Mouse (Mus musculus) CH12F3 (cell line): Measurements from ENCODE around the gene Hdac11.
"Not testable (repeated sequence)": the region's sequence is repeated elsewhere in the genome, so short reads cannot be mapped to it uniquely, and the experiment has no call there.

Experiments used
- in situ Hi-C: fragments of 300-500 bp; cut with MboI; formaldehyde crosslinking; loops from 2 replicates; pipeline ENCODE4 v1.14.3; 2020; ENCODE audit warnings: low sequenced_read_pairs

Hdac11 gene

GRCm38 (mm10) chr6:91156554-91157236 is at the start of gene Hdac11:
Gene Hdac11 (plus strand): TSS chr6:91156665.
- in situ Hi-C loops = no loop called here

DNA sequence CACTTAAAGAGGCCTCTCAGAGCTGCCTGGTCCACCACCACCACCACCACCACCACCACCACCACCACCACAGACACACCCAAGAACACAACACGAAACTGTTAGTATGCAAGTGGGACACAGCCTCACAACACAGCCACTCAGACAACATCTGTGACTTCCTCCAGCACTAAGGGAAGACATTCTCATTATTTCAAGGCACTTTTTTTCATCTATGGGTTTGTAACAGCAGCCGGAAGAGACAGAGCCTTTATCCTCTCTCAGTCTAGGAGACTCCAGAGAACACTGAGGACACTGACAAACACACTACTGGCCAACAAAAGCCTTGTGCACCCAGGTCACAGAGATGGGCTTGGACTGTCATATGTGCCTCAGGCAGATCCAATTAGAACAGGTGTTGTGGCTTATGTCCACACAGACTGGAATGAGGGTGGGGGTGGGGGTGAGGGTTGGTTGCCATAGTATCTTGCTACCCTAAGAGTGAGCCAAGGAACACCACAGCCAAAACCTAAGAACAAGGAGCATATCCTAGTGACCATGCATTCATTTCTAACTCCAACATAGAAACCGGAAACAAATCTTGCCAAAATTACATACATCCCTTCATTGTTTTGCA is 48.1 kb upstream of the Hdac11 start:
- in situ Hi-C loops = no loop called here

DNA sequence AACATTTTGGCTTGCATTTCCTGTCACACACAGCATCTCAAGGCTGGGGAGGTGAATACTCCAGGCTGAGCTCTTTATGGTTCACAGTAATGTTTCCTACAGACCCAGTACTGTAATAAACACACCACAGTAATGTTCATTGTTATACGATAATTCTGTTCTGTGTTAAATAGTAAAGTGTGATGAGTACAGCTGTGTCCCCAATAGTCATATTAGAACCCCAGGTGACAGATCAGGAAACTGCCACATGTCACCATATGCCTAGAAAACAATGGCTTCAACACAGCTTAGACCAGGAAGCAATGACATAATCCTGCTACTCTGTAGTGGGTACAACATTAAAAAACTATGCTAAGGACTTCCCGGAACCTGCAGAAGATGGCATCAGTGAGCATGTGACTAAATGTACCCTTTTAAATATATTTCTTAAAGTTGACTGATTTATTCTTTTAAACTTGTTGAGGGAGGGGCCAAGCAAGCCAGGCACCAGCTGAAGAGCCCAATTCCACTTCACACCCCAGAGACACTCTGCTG is 47.5 kb upstream of the Hdac11 start:
- in situ Hi-C loops = no loop called here

GRCm38 (mm10) chr6:91109489-91109888 is 47.0 kb upstream of the Hdac11 start:
- in situ Hi-C loops = no loop called here

DNA sequence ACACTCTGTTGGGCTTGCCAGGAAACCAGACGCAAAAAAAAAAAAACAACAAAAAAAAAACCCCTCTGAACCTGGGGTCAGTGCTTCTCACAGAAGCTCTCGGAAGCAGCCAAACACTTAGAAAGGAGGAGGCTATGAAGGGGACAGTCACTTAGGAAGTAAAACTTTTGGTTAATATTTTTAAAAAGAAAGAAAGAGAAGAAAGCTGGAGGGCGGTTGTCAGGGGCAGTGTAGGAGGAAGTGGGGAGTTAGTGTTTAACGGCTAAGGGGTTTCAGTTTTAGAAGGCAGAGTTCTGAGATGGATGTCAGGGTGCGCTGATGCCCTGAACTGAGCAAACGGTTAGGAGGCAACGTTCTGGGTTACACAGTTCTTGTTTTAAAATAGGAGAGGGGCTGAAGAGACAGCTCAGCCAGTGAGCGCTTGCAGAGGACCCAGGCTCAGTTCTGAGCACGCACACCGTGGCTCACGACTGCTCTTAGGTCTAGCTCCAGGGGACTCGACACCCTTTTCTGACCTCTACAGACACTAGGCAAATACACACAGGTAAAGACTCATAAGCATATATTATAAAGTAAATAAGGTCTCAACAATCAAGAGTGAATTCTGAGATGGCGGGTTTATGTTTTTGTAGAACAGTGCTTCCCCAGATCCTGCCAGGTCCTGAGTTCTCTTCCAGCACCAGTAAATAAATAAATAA is 46.0 kb upstream of the Hdac11 start:
- in situ Hi-C loops = no loop called here

DNA sequence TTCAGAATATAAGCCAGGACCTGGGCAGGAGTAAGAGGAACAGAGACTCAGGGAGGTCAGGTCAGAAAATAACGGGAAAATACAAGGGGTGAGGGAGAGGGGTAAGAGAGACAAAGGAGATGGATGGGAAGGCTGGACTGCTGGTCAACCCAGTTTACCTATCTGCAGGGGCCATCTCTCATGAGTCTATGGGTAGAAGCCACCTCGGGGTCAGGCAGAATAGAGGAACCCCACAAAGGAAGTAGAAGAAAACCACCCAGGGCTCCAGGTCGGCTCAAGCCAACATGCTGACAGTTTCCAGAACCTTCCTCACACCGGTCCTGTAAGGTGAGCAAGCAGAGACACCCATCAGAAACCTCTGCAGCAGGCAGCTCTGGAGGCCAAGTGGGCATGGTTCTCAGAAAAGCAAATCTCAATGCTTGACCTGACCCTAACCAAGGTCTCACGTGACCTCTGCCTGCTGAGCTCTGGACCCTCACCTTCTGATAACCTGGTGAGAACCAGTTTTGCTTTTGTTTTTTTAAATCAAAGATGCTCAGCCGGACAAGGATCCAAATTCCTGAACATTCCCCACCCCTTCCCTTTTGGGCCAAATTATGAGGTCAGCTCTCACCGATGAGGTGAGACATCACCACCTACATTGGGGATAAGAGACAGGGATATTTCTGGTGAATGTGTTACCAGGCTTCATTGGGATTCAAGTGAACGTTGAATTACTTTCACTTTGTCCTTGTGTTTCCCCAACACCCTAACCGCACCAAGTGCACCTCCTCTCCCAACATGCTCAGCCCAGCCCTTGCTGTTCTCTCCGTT is 45.1 kb upstream of the Hdac11 start:
- in situ Hi-C loops = no loop called here

DNA sequence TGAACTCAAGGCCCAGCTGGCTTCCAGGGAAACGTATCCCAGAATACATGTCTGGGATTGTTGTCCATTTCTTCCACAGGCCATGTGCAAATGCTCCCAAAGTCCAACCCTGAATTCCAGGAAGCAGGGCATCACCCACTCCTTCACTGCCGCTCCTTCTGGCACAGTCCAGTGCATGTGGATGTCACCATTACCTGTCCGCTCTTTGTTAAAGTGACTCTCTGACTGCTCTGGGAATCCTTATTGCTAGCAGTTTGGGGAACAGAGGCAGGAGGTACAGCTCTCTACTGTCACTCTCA is 44.6 kb upstream of the Hdac11 start:
- in situ Hi-C loops = no loop called here

DNA sequence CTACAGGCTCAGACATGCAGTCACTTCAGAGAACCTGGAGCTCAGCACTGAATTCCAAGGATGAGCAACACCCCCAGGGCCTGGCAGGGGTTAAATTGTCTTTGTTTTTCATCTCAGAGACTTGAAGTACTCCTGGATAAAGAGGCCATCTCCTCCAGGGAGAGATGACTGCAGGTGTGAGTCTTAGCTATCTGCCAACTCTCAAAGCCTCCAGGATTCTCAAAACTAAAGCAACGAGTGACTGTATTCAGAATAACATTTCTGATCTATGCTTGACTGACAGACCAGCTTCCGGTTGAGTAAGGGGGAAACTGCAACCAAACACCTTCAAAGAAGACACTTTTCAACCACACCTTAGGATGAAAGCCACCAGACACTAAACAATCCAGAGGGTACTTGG is 41.7 kb upstream of the Hdac11 start:
- in situ Hi-C loops = no loop called here

DNA sequence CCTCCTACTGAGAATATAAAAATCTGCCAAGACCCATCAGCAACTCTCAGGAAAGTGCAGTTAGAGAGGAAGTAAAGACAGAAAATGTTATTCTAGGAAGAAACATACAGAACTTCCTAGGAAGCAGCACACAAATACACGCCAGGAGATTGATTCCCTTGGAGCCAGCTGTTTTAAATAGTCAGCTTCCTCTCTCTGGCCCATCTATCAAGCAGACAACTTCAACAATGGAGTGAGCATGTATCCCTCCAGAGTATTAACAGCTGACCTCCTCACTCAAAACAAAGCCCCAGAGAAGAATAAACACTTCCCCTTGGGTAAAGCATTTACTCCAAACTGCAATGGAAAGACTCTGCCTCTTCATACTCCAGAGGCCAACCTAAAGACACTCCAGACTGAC is 41.3 kb upstream of the Hdac11 start:
- in situ Hi-C loops = no loop called here

DNA sequence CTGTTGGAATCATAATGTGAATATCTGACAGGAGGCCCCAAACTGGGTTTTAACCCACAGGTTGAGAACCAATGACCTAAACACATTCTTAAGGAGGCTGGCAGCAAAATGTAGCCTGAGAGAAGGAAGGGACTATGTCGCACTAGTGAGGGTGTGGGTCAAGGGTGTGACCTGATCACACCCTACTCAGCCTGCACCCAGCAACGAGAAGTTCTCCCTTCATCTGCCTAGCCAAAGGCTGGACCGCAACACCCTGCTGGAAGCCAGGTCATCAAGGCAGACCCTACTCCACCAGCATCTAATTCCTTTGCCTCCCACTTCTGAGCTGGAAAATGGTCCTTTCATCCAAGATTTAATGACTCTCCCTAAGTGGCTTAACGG is 40.6 kb upstream of the Hdac11 start:
- in situ Hi-C loops = no loop called here

DNA sequence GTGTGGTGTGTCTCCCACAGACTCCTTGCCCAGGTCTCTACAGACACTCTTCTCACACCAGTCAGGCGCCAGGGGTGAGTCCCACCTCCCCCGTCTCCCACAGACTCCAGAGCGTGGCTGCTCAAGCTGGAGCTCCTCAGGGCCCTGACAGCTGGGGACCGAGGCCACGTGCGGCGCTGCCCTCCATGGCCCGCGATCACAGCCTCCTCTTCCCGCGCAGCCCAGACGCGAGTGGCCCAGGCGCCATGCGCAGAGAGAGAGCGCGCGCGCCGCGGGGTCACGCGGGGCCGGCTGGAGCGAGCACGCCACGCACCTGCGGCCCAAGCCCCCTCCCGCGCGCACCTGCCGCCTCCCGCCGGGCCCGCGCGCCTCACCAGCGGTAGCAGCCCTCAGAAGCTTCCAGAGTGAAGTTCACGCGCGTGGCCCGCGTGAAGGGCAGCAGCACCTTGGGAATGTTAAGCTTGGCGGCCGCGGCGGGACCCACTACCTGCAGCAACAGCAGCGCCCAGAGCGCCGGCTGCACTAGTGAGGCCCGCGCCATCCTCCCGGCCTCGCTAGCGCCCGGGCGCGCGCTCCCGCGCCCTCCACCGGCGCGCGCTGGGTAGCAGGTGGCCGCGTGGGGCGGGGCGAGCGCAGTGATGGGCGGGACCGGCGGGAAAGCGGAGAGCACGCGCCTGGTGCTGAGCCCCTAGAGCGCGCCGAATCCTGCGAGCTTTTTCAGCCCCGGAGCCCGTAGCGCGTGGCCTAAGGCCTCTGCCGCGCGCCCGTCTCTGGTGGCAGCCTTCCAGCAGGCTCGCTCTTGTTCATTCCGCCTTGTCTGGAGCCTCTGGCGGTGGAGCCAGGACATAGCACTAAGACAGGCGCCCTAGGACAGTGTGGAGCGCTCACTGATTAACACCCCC is 40.0 kb upstream of the Hdac11 start, which contains the start of gene Nup210:
Nup210 (minus strand) TSS at position 586 of the 902 bp plus-strand sequence.
- in situ Hi-C loops = no loop called here

GRCm38 (mm10) chr6:91117149-91117548 is 39.3 kb upstream of the Hdac11 start:
- in situ Hi-C loops = no loop called here

DNA sequence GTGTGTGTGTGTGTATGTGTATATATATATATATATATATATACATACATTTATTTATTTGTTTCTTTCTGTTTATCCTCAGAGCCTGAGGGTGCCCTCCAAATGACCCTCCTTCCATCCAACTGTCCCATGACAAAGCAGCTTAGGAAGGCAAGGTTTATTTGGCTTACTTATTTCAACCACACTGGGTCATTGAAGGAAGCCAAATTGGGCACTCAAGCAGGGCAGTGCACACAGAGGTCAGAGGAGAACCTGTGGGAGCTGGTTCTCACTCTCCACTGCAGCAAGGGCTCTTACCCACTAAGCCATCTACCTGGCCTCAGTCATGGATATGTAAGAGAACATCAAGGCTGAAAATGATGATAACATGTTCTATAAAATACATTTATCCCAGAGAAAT is 37.9 kb upstream of the Hdac11 start:
- in situ Hi-C loops = no loop called here

DNA sequence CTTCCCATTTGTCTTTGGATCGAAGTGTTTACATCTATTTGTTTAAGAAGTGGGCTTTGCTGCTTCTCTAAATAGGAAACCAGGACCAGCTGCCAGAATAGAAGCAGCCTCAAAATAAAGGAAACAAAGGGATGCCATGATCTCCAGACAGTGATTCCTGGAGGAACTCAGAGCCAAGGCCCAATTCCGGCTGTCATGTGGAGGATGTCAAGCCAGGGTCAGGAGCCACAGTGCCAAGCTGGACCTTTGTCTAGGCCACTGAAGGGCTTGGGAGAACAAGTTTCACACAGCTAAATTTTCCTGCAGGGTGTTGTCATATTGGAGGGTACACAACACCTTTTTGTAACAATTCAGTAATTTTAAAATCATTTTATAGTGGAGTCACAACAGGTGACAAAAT is 36.3 kb upstream of the Hdac11 start:
- in situ Hi-C loops = no loop called here

GRCm38 (mm10) chr6:91121089-91121488 is 35.4 kb upstream of the Hdac11 start:
- in situ Hi-C loops = not testable (repeated sequence)

DNA sequence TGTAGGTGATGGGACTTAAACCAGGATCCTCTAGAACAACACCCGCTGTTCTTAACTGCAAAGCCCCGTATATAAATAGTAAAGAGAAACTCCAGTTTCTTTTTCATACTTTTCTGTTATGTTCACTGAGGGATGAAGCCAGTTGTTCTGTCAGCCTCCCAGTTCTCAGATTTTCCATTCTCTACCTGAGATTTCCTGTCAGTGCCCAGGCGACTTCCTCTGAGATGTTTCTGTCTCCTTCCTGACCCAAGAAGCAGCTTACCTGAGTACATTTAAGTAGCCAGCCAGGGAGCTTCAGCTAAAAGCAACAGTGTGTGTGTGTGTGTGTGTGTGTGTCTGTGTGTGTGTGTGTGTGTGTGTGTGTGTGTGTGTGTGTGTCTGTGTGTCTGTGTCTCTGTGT is 33.0 kb upstream of the Hdac11 start:
- in situ Hi-C loops = no loop called here

- in situ Hi-C loops = no loop called here
These were observed 31.9 kb upstream of the Hdac11 start for GRCm38 (mm10) chr6:91124286-91125227.

DNA sequence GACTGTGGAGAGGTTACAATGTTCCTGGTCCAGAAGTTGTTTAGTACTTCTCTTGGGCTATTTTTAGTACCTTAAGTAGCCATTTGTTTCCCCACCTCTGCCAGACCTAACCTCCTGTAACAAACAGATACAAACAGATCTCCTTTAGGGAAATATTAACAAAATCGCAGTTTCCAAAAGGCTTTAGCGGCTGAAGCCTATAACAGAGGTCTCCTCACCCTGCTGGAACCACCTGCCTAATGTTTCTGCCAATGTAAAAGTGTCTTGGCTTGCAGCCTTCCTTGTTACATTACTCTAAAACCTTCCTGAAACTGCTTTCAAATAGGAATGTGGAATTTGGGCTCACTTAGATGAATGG is 31.3 kb upstream of the Hdac11 start:
- in situ Hi-C loops = no loop called here

- in situ Hi-C loops = no loop called here
These were observed 27.5 kb upstream of the Hdac11 start for GRCm38 (mm10) chr6:91128996-91129395.
